Mouse (Mus musculus) ES-Bruce4 (cell line): ENCODE measurements around the gene Pik3cd. TPM values are rescaled to one million over a fixed set of nuclear protein-coding genes. Genes with fewer than 3 reads are reported as not detected.

ENCODE experiments used
- H3K27ac ChIP-seq: 2 replicates; pipeline ENCODE4 v1.5.1; 2012; ENCODE audit warnings: low read length, inconsistent platforms; ENCODE audit not compliant: insufficient read depth
- H3K27me3 ChIP-seq: 2 replicates; pipeline ENCODE4 v1.6.1; 2012; ENCODE audit warnings: mild to moderate bottlenecking, low read length, inconsistent platforms; ENCODE audit not compliant: control insufficient read depth, poor library complexity, insufficient read depth, severe bottlenecking
- H3K36me3 ChIP-seq: 2 replicates; pipeline ENCODE4 v1.6.1; 2012; ENCODE audit warnings: inconsistent platforms, mild to moderate bottlenecking, low read length, moderate library complexity; ENCODE audit not compliant: control insufficient read depth, poor library complexity, insufficient read depth, severe bottlenecking
- H3K4me1 ChIP-seq: one replicate; pipeline ENCODE4 v1.8.1; 2011; ENCODE audit warnings: low read length; ENCODE audit not compliant: control insufficient read depth, insufficient read depth
- H3K4me3 ChIP-seq: 2 replicates; pipeline ENCODE4 v1.5.1; 2011; ENCODE audit warnings: low read depth, mild to moderate bottlenecking, low read length
- H3K9ac ChIP-seq: 2 replicates; pipeline ENCODE4 v1.6.1; 2012; ENCODE audit warnings: low read depth, mild to moderate bottlenecking, inconsistent platforms; ENCODE audit not compliant: poor library complexity, severe bottlenecking
- H3K9me3 ChIP-seq: replicated peaks from 2 replicates; pipeline ENCODE4 v1.6.1; 2012; ENCODE audit warnings: mild to moderate bottlenecking, low read length, inconsistent platforms; ENCODE audit not compliant: control insufficient read depth, poor library complexity, insufficient read depth, severe bottlenecking
- CTCF ChIP-seq: IDR thresholded peaks from one replicate; pipeline ENCODE4 v1.8.1; 2011; ENCODE audit warnings: low read depth, low read length
- EP300 ChIP-seq: IDR thresholded peaks from 2 replicates; pipeline ENCODE4 v1.6.1; 2011; ENCODE audit warnings: low read depth, low read length; ENCODE audit not compliant: insufficient read depth
- POLR2A ChIP-seq: IDR thresholded peaks from one replicate; pipeline ENCODE4 v1.8.1; 2011; ENCODE audit warnings: low read length; ENCODE audit not compliant: insufficient read depth
- polyA plus RNA-seq: library from polyadenylated mRNA; stranded (reverse); fragments of >200 nt; gene quantifications from 2 replicates; pipeline ENCODE4 v1.2.4, GENCODE M21; 2011; ENCODE audit warnings: low read depth; ENCODE audit not compliant: missing spikeins, insufficient read depth, insufficient read length

Gene Pik3cd
- polyA plus RNA-seq, 1 experiment = 13.5 TPM

DNA sequence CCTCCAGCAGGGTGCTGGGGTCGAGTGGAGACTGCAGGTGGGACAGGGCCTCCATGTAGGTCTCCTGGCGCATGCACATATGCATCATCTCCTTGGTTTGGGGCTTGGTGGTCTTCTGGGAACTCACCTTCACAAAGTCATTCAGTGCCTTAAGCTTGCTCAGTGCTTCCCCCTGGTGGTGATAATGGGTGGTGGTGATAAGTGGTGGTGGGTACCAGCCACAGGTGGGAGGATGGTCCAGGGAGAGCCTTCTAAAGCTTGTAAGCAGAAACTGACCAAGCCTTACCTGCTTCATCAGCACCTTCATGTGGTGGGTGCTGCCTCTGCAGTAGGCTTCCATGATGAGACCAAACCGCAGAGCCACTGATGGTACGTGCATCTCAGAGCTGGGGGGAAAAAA, 48.1 kb downstream of the Pik3cd start:
- no peak overlapping the region for H3K9ac ChIP-seq
- H3K4me3 ChIP-seq = no peak overlapping the region
- H3K9me3 ChIP-seq = no peaks in the 10 kb centered on the region
- peak; percentile 81 for TF ChIP-seq CTCF
- TF ChIP-seq EP300 = no peak
- H3K4me1 ChIP-seq = peaks cover 4% of the 10 kb centered on the region
- H3K27ac ChIP-seq = no peak overlapping the region
- H3K27me3 ChIP-seq = no peaks in the 10 kb centered on the region
- no peaks in the 10 kb centered on the region for H3K36me3 ChIP-seq

DNA sequence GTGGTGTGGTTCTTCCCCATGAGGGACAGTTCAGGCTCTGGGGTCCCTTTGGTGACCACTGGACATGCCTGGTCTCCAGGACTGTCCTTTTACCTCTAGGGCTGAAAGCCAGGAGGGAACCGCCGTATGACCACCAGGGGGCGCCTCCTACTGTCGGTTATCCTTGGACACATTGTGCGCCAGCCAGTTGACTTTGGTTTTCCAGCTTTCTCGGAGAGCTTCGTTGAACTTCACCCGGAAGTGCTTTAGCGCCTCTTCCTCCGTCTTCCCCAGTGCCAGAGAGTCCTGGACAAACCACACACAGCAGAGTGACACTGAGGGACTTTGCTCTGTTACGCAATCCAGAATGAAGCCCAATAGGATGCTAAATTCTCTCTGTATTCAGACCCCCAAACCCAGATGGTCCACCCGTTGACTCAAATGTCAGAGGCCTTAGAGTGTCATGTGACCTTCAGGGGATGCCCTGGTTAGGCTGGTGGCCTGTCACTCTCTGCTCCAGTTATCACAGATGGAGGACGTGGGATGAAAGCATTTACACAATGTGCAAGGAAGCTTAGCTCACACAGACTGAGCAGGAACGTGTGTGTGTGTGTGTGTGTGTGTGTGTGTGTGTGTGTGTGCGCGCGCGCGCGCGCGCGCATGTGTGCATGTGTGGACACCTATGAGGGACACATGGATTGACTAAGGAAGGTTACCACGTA, 51.7 kb downstream of the Pik3cd start:
- TF ChIP-seq CTCF (peak; percentile 74), EP300 (no peak)
- Histone ChIP-seq H3K36me3 (0 out of 2 replicates have a peak, but pooled peaks cover under 1% of the 10 kb centered on the region), H3K4me1 (peaks cover 4% of the 10 kb centered on the region), H3K9me3 (no peaks in the 10 kb centered on the region), H3K4me3 (no peak overlapping the region), H3K27ac (no peak overlapping the region), H3K9ac (no peak overlapping the region), H3K27me3 (no peaks in the 10 kb centered on the region)

DNA sequence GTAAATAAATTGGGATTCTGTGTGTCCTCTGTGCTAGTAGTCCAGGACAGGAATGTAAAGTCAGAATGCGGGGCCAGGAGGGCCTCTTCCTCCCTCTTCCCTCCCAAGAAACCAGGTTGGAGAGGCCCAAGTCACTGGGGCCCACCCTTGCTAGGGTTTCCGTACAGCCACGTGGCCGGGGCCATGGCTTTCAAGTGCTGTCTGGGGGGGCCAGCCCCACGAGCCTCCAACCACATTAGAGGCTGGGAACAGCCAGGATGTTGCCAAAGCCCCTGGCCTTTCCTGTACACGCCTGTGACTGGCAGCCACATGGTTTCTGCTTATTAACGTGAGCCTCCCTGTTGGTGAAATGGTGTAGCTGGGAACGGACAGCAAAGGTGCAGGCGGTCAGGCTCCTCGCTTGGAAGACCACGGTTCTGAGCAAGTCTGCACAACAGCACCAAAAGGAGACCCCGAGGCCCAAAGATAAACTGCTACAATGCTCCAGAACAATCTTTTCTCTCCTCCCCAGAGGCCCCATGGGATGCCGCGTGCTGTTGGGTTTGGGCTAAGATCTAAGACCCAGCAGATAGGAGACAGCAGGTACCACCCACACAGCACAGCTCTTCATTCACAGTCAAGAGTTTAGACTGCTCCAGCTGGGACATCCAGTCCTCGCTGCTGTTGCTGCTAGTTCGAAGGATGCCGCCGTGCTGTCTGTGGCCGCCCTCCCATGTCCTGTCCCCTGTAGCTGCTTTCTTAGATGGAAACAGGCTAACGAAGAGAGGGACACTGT, 54.2 kb downstream of the Pik3cd start:
- Histone ChIP-seq H3K27ac (no peak overlapping the region), H3K27me3 (no peaks in the 10 kb centered on the region), H3K9me3 (no peaks in the 10 kb centered on the region), H3K9ac (no peak overlapping the region), H3K4me3 (no peak overlapping the region), H3K4me1 (peaks cover 4% of the 10 kb centered on the region), H3K36me3 (0 out of 2 replicates have a peak, but pooled peaks cover 3% of the 10 kb centered on the region)
- TF ChIP-seq EP300 (no peak), POLR2A (no peak), CTCF (no peak)

DNA sequence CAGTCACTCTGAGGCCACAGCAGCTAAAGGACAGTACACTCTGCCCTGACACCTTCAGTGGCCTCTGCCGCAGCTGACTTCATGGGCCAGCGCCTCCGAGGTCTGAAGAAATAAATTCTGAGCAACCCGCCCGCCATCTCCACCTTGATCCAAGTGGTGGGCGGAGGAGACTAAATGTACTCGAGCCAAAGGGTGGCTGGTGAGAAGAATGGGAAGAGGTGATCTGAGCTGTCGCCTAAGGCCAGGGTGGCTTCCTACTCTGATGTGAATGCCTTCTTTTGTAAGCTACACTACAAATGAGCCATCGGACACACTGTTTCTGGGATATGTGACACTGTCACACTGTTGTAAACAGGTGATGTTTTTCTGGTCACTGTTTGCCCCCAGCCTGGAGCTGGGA, 56.6 kb downstream of the Pik3cd start:
- TF ChIP-seq CTCF (no peak), EP300 (no peak), POLR2A (no peak)
- Histone ChIP-seq H3K4me1 (peaks cover 2% of the 10 kb centered on the region), H3K4me3 (no peak overlapping the region), H3K9ac (no peak overlapping the region), H3K27me3 (no peaks in the 10 kb centered on the region), H3K9me3 (no peaks in the 10 kb centered on the region), H3K27ac (no peak overlapping the region), H3K36me3 (0 out of 2 replicates have a peak, but pooled peaks cover 3% of the 10 kb centered on the region)

DNA sequence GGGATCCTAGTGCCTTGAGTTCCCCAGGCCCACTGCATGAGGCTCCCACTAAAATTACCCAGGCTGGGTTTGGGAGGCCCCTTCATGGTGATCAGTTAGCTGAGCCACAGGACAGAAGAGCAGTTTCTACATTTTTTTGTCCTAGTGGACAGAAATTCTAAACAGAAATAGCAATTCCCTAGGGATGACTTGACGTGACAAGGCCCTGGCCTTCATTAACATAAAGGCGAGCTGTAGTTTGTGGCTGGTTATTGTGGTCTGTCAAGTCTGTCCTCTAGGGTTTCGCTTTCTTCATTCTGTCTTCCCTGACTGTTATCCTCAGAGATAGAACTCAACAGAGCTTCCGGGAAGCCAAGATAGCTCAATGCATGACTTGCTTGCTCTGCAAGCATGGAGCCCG, 60.4 kb downstream of the Pik3cd start:
- 0 out of 2 replicates have a peak, but pooled peaks cover 5% of the 10 kb centered on the region for H3K36me3 ChIP-seq
- no peak overlapping the region for H3K9ac ChIP-seq
- H3K27me3 ChIP-seq = no peaks in the 10 kb centered on the region

DNA sequence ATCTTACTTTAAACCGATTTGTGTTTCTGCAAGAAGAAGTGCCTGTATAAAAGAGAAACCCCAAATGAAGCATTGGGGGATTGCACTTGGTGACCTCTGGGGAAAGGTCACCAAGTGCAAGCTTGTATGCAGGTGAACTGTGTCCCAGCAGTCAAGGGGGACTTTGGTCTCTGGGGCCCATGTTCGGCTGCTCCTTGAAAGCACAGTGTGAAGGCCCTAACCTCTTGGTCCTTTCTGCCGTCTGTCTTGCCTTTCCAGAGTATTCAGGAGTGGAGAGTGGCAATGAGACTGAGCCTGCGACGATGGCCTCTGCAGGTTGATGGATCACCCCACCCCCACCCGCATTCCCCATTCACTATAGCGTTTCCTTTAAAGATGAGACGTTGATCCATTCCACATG, 61.0 kb downstream of the Pik3cd start:
- Histone ChIP-seq H3K9ac (no peak overlapping the region), H3K4me1 (no peaks in the 10 kb centered on the region), H3K27me3 (no peaks in the 10 kb centered on the region), H3K9me3 (no peaks in the 10 kb centered on the region), H3K27ac (no peak overlapping the region), H3K4me3 (no peak overlapping the region), H3K36me3 (0 out of 2 replicates have a peak, but pooled peaks cover 5% of the 10 kb centered on the region)
- TF ChIP-seq EP300 = no peak
- TF ChIP-seq CTCF = no peak
- TF ChIP-seq POLR2A = no peak

More for the DNA sequence above, 60.4 kb downstream of the Pik3cd start:
- Histone ChIP-seq H3K4me3 (no peak overlapping the region), H3K9me3 (no peaks in the 10 kb centered on the region), H3K27ac (no peak overlapping the region), H3K4me1 (no peaks in the 10 kb centered on the region)
- no peak for TF ChIP-seq CTCF
- no peak for TF ChIP-seq POLR2A
- TF ChIP-seq EP300 = no peak
